Mouse (Mus musculus): ENCODE measurements around the gene Hmg20a.

- TF ChIP-seq CTCF (IDR thresholded peaks at IDR 0.05; ENCODE audit: low read depth, low read length) = no peak
- no peak for TF ChIP-seq POLR2A (IDR thresholded peaks at IDR 0.05; ENCODE audit: insufficient read depth, low read length)
Observed at GRCm38 (mm10) chr9:56412716-56413115, 5.7 kb upstream of the Hmg20a start.

All from ES-Bruce4 (cell line).